Mouse (Mus musculus) brown adipose tissue, adult 24 weeks (tissue): ENCODE measurements around the gene Klrb1c. TPM values are rescaled to one million over a fixed set of nuclear protein-coding genes. Genes with fewer than 3 reads are reported as not detected.
"Not testable (repeated sequence)": the region's sequence is repeated elsewhere in the genome, so short reads cannot be mapped to it uniquely, and the experiment has no call there.

Experiments
- H3K27ac ChIP-seq: fragments of 200-500 bp; replicated peaks from 2 replicates; pipeline ENCODE4 v1.5.1; 2012; ENCODE audit warnings: low read depth, mild to moderate bottlenecking, low read length
- H3K4me1 ChIP-seq: fragments of 200-500 bp; 2 replicates; pipeline ENCODE4 v1.6.1; 2012; ENCODE audit warnings: low read length, mixed read lengths; ENCODE audit not compliant: control insufficient read depth, insufficient read depth, insufficient read length
- H3K4me3 ChIP-seq: fragments of 200-500 bp; 2 replicates; pipeline ENCODE4 v1.5.1; 2012; ENCODE audit warnings: low read depth, mild to moderate bottlenecking, low read length, moderate library complexity; ENCODE audit not compliant: insufficient read depth
- polyA plus RNA-seq: library from polyadenylated mRNA; stranded (reverse); fragments of >200 nt; gene quantifications from 2 replicates; pipeline ENCODE4 v1.2.4, GENCODE M21; 2012; ENCODE audit not compliant: missing spikeins, insufficient read depth, insufficient read length

Klrb1c gene
- polyA plus RNA-seq = not detected in 2 replicates

- Histone ChIP-seq H3K27ac (no peak within 1 kb of the TSS), H3K4me3 (no peak within 1 kb of the TSS), H3K4me1 (no peaks in the 10 kb centered on the region)
Measured at GRCm38 (mm10) chr6:128789115-128789514, at the start of gene Klrb1c. Gene Klrb1c, minus strand, starts transcription at chr6:128789215.

GRCm38 (mm10) chr6:128837454-128838341 lies 48.7 kb upstream of the Klrb1c start:
- 0 out of 2 replicates have a peak, but pooled peaks cover 2% of the 10 kb centered on the region for H3K4me1 ChIP-seq
- no peak overlapping the region for H3K27ac ChIP-seq
- peak overlapping the region; percentile 95 for H3K4me3 ChIP-seq

GRCm38 (mm10) chr6:128836955-128837334 lies 47.9 kb upstream of the Klrb1c start:
- H3K4me1 ChIP-seq = 0 out of 2 replicates have a peak, but pooled peaks cover 2% of the 10 kb centered on the region
- H3K4me3 ChIP-seq = no peak overlapping the region
- H3K27ac ChIP-seq = no peak overlapping the region

- H3K4me1 ChIP-seq = 0 out of 2 replicates have a peak, but pooled peaks cover 2% of the 10 kb centered on the region
- H3K27ac ChIP-seq = no peak overlapping the region
- no peak overlapping the region for H3K4me3 ChIP-seq
Measured at GRCm38 (mm10) chr6:128836191-128836954, 47.4 kb upstream of the Klrb1c start.

GRCm38 (mm10) chr6:128835571-128835970 lies 46.6 kb upstream of the Klrb1c start:
- Histone ChIP-seq H3K4me3 (no peak overlapping the region), H3K27ac (no peak overlapping the region), H3K4me1 (0 out of 2 replicates have a peak, but pooled peaks cover 2% of the 10 kb centered on the region)

- no peak overlapping the region for H3K4me3 ChIP-seq
- H3K4me1 ChIP-seq = no peaks in the 10 kb centered on the region
Measured at GRCm38 (mm10) chr6:128833046-128833445, 44.0 kb upstream of the Klrb1c start.

GRCm38 (mm10) chr6:128829837-128830236 lies 40.8 kb upstream of the Klrb1c start:
- H3K4me3 ChIP-seq = no peak overlapping the region
- no peak overlapping the region for H3K27ac ChIP-seq
- no peaks in the 10 kb centered on the region for H3K4me1 ChIP-seq

More at GRCm38 (mm10) chr6:128833046-128833445, 44.0 kb upstream of the Klrb1c start:
- no peak overlapping the region for H3K27ac ChIP-seq

- no peak overlapping the region for H3K4me3 ChIP-seq
- no peak overlapping the region for H3K27ac ChIP-seq
- H3K4me1 ChIP-seq = no peaks in the 10 kb centered on the region
Measured at GRCm38 (mm10) chr6:128826781-128827180, 37.8 kb upstream of the Klrb1c start.

- Histone ChIP-seq H3K4me1 (no peaks in the 10 kb centered on the region), H3K27ac (no peak within 1 kb of the TSS), H3K4me3 (no peak within 1 kb of the TSS)
Measured at GRCm38 (mm10) chr6:128826132-128826531, 37.1 kb upstream of the Klrb1c start, which contains the start of the genes Gm44511 and Klrb1b. Gene Gm44511, minus strand, starts transcription at chr6:128826315. Gene Klrb1b, minus strand, starts transcription at chr6:128826331.

GRCm38 (mm10) chr6:128818083-128818802 lies 29.2 kb upstream of the Klrb1c start:
- H3K27ac ChIP-seq = no peak overlapping the region
- no peaks in the 10 kb centered on the region for H3K4me1 ChIP-seq
- H3K4me3 ChIP-seq = no peak overlapping the region

GRCm38 (mm10) chr6:128808532-128808931 lies 19.5 kb upstream of the Klrb1c start:
- Histone ChIP-seq H3K4me3 (no peak overlapping the region), H3K4me1 (no peaks in the 10 kb centered on the region), H3K27ac (no peak overlapping the region)

GRCm38 (mm10) chr6:128807021-128807420 lies 18.0 kb upstream of the Klrb1c start:
- Histone ChIP-seq H3K27ac (no peak overlapping the region), H3K4me1 (no peaks in the 10 kb centered on the region), H3K4me3 (no peak overlapping the region)

GRCm38 (mm10) chr6:128804823-128805640 lies 16.0 kb upstream of the Klrb1c start:
- H3K4me1 ChIP-seq, H3K27ac ChIP-seq, H3K4me3 ChIP-seq: not testable (repeated sequence)
